Mouse (Mus musculus): ENCODE results near the gene Adgrl3. TPM values are rescaled to one million over a fixed set of nuclear protein-coding genes. Genes with fewer than 3 reads are reported as not detected.

Adgrl3 gene
- polyA plus RNA-seq (2012; ENCODE audit: low replicate concordance): 3.9 and 5.1 TPM in 2 replicates

GRCm38 (mm10) chr5:81019590-81020254, at the start of gene Adgrl3:
TSS of gene Adgrl3 (plus strand) at chr5:81020138.

Data from hematopoietic multipotent progenitor cell, adult 10-12 weeks (in vitro differentiated cells).